Mouse (Mus musculus) urinary bladder, adult 2 months (tissue): ENCODE results near the gene Ak5. TPM values are rescaled to one million over a fixed set of nuclear protein-coding genes. Genes with fewer than 3 reads are reported as not detected.
"Not testable (repeated sequence)": the region's sequence is repeated elsewhere in the genome, so short reads cannot be mapped to it uniquely, and the experiment has no call there.

ENCODE experiments used
- DNase-seq: peaks from one replicate; pipeline ENCODE4 v3.0.0; 2022; ENCODE audit warnings: low spot score
- polyA plus RNA-seq: library from polyadenylated mRNA; depleted of rRNA; stranded (reverse); fragments of >200 nt; gene quantifications from 2 replicates; pipeline ENCODE4 v1.2.3, GENCODE M21; 2012; rRNA removed

The Ak5 gene
- polyA plus RNA-seq: 0.92 and 1.5 TPM in 2 replicates

DNA sequence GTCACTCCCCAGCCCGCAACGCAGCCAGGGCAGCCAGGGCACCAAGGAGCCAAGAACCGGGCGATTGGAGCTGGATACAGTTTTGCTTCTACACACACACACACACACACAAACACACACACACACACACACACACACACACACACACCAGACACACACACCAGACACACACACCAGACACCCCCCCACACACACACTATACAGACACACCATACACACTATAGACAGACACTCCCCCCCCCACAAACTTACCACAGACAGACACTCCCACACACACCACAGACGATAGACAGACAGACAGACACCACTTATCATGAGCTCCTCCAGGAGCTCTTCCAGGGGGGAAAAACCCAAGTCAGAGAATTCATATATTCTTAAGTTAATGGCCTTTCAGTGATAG lies at the start of gene Ak5:
TSS of gene Ak5 (minus strand) at position 122 of the 400 bp plus-strand sequence.
- DNase-seq: no peak

DNA sequence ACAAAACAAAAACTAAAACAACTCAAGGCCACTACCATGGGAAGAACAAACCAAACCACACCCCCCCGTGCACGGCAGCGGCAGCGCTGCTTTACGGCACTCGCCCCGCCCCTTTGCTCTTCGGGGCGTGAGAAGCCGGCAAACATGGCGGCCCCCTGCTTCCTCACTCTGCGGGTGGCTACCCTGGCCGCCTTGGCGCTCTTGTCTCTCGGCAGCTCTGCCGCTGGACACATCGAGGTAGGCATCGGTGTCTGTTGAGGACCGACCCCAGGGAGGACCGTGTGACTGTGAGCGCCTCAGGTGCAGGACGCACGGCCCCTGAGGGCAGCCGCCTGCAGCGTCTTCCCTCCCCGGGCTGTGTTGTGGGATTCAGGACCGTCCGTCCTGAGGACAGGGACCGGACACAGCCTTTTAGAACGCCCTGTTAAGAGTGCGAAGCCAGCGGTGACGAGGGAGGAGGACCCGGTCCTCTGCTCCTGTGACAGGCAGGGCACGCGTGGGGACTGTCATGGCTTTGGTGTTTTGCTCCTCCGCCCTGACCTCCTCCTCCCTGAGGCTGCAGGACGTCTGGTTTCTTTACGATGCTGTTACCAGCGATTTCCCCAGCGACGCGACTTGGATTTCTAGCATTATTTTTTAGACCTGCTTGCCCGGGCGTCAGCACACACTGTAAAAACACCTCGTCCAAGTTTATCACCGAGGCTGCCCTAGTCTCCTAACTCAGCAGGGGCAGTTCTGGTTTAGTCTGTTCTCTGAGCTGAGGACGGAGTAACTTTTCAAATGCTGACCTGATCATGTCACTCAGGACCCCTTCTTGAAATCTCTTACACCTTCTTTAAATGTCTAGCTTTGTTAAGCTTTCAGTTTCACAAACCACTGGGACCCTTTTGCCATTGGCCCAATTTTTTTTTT lies 46.1 kb upstream of the Ak5 start, which contains the start of gene Pigk:
TSS of gene Pigk (plus strand) at position 110 of the 912 bp plus-strand sequence.
- peak; percentile 70 for DNase-seq

DNA sequence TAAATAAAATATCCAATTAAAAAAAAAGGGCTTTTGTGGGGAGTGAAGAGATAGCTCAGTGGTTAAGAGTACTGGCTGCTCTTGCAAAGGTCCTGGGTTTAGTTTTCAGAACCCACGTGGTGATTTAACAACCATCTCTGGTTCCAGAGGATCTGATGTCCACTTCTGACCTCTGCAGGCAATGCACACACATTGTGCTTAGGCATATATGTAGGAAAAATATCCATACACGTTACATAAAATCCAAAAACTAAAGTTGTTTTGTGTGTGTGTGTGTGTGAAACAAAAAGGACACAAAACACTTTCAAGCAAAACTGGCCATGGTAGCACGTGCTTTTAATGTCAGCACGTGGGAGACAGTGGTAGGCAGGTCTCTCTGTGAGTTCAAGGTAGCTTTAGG lies 44.8 kb upstream of the Ak5 start:
- no peak for DNase-seq

DNA sequence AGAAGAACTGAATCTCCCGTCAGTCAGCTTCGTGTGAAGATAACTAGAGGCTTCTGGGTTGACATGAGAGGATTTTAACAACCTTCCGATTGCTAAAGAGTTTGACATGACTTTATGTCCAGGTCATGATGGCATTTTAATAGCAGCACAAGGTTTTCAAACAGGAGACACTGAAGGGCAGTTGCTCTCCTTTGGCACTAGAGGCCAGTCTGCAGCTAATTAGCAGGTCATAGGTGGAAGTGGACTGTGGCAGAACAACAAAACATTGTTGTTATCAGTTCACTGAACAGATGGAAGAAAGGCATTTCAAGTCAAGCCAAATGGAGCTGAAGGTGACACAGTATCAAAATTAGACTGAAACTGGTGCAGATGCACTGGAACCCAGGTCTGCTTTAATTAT lies 41.8 kb upstream of the Ak5 start:
- no peak for DNase-seq

DNA sequence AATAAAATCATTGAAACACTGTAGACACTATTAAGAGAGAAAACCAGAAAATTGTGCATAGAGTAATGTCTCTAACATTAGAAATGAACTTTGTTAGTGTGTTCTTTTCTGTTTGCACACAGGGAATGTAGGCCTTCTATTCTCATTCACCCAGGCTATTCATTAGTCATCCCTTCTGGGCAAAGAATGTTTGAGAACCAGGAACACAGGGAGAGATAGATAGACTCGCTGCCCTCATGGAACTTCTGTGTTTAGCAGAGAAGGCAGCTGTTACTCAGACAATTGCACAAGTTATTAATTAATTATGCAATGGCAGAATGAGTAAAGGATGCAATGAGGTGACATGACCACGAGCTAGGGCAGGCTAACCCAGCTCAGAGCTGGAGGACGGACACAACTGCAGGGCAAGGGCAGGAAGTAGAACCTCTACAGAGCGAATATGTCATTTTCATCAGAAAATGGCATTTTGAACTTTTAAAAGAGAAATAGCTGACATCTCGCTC lies 39.2 kb upstream of the Ak5 start:
- no peak for DNase-seq

DNA sequence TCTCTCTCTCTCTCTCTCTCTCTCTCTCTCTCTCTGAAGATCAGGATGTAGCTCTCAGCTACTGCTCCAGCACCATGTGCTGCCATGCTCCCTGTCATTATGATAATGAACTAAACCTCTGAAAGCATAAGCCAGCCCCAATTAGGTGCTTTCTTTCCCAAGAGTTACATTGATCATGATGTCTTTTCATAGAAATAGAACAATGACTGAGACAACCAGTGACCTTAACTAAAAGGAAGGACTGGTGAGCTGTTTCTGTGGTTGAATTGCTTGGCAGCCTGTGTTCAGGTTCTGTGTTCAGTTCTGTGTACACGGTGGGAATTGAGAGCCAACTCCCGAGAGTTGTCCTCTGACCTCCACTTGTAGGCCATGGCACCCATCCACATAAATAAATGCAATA lies 38.7 kb upstream of the Ak5 start:
- DNase-seq: no peak

DNA sequence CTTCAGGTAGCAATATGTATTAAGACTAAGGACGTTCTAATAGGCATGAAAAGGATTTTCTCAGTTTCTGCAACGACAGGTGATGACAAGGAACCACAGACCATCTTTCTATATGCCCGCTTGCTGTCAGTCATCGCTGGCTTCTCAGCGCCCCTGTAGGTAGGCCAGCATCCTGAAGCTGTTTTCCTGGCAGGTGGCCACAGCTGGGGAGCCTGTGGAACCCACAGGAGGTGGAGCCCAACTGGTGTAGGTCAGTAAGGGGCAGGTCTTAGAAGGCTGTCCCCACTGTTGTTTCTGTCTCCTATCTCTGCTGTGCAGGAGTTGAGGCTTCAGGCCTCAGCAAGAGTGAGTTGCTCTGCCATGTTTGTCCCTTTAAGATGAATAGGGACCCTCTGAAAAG lies 37.7 kb upstream of the Ak5 start:
- no peak for DNase-seq

DNA sequence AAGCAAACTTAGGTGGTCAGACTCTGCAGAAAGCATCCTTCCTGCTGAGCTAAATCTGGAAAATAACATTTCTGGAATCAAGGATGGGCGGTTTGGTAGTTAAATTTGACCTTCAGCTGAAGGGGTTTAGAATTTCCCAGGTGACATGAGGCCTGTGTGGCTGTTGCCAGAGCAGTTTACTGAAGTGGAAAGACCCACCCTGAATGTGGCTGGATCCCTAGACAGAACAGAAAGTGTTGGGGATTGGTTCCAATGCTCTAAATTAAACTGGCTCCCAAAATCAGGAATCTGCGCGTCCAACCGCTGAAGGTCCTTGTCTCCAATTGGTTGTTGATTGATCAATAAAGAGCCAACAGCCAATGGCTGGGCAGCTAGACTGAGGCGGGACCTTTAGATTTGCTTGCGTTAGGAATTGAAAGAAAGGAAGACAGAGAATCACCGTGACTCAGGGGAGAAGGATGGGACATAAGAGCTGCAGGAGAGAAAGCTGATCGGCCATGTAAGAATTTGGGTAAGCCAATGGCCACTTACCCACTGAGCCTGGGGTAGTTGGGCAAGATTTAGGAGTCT lies 34.2 kb upstream of the Ak5 start:
- DNase-seq: no peak

DNA sequence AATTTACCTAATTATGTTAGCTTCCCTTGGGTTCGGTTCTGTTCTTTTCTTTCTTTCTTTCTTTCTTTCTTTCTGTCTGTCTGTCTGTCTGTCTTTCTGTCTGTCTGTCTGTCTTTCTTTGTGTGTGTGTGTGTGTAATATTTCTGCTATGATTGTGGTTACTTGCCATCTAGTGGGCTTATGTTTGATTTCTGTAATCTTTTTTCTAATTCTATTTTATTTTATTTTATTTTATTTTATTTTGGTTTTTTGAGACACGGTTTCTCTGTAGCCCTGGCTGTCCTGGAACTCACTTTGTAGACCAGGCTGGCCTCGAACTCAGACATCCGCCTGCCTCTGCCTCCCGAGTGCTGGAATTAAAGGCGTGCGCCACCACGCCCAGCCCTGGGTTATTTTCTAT lies 33.4 kb upstream of the Ak5 start:
- DNase-seq: not testable (repeated sequence)

DNA sequence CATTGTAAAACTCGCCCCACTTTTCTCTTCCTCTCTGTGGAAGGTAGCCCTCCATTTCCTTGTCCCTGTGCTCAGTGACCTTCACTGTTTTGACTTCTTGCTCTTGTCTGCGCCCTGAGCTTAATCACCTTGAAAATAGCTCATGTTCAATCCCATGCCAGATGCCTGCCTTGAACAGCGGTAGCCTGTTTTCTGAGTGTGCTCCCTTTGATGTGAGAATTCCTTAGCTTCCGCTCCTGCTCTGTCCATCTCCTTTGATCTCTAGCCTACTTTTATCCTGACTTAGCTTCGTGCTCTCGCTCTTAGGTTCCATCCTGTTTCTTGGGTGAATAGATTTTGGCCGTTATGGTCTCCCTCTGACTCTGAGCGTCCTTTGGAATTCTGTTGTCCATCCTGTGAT lies 31.1 kb upstream of the Ak5 start:
- no peak for DNase-seq

DNA sequence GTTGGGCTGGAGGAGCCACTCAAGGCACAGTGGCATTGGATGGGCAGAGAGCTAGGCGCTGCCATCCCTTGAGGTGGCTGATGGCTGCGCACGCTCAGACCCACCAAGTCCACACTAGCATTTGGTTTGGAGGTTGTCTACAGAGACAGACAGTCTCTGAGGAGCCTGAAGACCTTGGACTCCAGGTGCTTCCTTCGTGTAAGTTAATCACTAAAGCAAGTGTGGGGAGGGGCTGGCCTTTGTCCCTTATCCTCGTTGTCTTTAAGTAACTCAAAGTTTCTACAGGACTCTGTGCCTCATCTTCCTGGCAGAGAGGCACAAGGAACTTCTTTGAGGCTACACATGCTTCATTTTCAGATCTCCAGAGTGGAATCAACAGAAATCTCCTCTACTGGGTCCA lies 29.9 kb upstream of the Ak5 start:
- DNase-seq: no peak

DNA sequence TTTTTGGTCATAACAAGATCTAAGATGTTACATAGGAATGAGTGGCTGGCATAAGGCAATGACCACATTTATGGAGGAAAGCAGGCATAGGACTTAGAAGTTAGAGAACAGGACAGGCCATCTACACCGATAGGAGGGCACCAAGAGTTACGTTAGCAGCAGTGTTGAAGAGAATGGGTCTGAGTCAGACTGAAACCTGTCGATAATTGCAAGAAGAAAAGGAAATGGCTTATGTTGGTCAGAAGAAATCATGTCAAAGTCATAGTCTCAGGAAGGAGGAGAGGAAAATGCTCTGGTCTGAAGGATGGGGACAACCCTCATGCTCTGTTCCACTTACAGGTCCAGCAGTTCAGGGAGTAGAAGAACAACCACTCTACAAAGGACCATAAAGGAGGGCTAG lies 26.8 kb upstream of the Ak5 start:
- no peak for DNase-seq

DNA sequence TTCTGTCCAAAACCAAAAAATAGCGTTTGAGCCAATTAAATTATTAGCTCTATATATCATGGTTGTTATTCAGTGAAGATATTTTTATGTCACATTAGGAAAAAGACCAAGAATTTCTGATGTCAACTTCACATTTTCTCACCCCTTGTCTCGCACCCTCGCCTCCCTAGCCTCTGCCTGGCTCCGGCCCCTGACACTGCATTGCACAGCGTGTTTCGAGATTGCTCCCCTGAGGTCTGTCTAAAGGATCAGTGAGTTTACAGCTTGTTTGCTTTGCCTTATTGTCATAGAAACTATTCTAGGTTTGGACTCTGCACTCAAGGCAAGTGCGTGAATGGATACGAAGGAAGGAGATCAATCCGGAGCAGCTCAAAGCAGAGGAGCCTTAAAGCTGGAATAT lies 20.9 kb upstream of the Ak5 start:
- DNase-seq: no peak

DNA sequence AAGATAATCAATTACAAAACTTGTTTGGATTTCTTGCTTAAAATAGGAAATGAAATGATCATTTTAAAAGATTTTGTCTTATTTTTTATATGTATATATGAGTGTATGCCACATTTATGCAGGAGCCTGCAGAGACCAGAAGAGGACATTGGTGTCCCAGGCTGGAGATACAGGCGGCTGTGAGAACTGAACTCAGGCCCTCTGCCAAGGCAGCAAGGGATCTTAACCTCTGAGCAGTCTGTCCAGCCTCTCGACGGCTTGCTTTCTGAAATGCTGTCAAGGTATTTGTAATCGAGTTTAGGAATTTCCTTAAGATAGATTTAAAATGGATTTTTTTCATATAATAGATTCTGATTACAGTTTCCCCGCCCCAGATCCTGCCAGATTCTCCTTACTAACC lies 20.4 kb upstream of the Ak5 start:
- DNase-seq: no peak

DNA sequence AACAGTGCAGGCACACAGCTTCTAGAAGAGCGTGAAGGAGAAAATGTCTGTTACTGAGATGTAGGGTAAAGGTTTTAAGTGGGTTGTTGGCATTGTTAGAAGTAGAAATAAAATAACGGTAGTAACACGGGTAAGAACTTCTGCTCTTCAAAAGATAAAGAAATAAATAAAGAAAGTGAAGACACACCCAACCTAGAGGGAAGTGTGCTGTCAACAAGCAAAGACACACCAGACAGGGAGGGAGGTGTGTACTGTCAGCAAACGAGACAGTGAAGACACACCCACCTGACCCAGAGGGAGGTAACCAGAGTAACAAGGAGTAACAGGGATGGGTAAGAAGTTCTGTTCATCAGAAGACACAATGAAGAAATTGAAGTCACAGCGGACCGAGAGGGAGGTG lies 6.5 kb upstream of the Ak5 start:
- no peak for DNase-seq

DNA sequence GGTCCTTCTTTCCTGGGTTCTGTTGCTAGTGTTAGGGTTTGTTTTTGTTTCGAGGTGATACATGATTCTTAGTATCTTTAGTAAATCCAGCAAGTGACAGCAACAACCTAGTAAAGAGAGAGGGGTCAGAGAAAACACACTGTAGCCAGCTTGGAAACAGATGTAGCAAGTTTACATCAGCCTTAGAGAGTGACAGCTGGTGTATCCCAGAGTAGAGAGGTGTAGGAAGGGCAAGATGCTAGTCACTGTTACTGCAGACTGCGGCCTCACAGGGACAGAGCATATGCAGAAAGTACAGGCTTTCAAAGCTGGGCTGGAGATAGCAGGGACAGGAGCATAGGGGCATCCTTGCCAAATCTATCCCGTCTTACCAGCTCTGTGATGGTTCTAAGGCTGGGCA lies 1.6 kb upstream of the Ak5 start:
- DNase-seq: no peak

DNA sequence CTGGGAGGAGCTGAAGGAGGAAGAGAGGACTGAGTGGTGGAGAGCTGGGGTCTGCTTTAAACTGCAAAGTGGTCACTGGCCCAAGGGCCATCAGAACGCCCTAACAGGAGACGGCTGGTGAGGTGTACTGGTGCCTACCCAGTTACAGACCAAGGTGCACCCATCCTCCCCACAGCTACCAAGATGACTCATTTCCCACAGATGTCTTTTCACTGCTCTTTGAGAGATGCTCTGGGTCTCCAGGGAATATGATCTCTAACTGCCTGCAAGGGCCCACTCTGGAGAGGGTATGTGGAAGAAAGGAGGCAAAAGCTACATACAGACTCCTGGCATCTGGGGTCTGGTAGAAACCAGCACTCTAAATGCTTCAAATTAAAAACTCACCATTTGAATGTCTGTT lies 633 bp upstream of the Ak5 start:
- DNase-seq: no peak

DNA sequence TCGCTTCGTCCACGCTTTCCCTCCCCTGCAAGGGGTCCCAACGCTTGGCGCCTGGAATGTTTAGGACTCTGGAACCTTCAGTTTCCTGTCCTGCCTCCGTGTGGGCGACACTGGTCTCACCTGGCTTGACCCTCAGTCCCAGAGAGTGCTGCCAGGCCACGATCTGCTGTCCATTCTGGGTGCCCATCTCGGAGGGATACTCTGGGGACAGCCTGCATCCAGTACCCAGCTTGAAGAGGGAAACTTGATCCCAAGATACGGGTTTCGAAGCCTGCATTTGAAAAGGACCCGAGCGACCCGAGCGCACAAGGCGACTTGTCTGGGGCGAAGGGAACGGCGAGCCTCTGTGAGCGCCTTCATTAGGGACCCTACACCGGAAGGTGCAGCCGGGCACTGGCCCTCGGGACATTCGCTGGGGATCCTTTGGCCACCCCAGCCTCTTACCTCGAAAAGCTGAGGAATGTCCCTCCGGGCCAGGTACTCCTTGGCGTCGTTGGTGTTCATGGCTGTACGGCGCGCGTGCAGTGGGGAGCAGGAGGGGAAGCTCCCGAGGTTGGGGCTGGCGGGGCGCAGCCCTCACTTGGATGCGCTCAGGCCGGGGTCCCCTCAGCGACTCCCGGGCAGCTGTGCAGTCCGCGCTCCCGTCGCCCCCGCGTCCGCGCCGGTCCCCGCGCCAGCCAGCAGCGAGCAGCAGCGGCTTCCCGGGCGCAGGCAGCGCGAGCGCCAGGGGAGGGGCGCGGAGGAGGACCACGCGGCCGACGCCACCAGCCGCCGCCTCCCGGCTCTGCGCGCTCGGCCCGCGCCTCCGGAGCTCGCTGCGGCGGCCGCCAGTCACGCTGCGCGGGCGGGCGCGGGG lies 576 bp downstream of the Ak5 start:
- peak; percentile 32 for DNase-seq

DNA sequence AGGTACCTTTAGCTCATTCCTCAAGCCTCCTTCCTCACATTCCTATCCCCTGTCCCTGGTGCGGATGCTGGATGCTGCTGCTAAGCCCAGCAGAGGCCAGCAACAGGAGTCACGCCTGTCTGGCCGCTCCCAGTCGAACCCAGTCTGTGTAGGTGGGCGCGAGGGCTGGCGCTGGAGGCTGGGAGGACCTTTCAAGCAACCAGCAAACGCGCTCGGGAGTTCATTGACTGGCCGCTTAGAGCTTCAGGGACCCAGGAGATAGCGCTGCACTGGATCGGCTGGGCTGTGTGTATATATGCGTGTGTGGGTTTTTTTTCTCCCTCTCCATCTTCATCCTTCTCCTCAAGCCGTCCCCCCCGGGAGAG lies 1.2 kb downstream of the Ak5 start:
- no peak for DNase-seq

DNA sequence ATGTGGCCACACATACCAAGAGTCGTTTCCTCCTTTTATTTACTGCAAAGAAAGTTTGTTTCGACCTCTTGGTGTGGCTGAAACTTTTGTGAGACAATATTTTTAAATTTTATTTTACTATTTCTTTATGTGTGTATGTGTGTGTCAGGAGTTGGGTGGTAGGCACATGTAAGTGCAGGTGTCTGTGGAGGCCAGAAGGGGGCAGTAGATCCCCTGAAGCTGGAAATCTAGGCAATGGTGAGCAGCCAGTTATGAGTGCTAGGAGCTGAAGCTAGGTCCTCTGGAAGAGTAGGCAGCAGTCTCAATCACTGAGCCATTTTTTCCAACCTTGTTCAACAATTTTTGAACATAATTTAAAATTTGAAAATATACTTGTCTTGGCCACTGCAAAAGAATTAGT lies 9.6 kb downstream of the Ak5 start:
- DNase-seq: no peak

DNA sequence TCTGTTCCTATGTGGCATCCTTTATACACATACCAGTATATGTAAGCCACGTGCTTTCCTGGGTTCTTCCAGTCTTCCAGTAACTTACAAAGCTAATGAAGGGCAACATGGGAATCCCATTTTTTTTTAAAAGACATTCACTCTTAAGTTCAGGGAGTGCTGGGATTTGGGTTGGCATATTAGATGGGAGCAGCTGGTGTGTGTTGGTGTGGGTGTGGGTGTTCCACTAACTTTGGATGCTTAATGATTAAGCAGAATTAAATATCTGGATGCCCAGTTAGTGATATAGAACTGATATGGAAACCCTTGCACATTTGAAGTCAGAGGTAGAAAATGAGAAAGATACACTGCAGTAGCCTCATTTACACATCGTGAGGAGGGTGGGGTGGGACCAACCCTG lies 16.2 kb downstream of the Ak5 start:
- no peak for DNase-seq

DNA sequence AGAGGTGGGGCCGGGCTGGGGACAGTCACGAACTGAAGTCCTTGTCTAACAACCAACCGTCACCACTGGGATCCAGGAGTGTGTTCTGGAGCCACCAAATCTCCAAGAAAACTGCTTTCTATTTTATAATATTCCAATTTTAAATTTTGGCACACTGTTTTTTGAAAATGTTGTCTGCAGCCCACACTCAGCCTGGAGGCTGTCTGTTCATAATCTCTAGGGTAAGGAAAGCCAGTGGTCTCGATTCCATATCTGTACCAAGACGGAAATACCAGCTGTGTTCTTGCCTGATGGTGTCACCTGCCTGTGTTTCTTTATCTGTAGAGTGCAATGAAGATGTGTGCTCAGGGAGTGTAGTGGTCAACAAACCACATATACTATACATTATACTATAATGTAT lies 23.6 kb downstream of the Ak5 start:
- no peak for DNase-seq
